Mouse (Mus musculus): Measurements from ENCODE around the gene Ice2. TPM values are rescaled to one million over a fixed set of nuclear protein-coding genes. Genes with fewer than 3 reads are reported as not detected.
A peak's percentile ranks its signal among the peaks of the same experiment; 100 is the strongest.

The Ice2 gene
- polyA plus RNA-seq (2012; rRNA removed) (2.4 and 4.0 TPM in 2 replicates), polyA plus RNA-seq (2014; fragmentation: Nextera tagmentation; extraction: Ambion mirVana) (6.7 and 6.8 TPM in 2 replicates)

DNA sequence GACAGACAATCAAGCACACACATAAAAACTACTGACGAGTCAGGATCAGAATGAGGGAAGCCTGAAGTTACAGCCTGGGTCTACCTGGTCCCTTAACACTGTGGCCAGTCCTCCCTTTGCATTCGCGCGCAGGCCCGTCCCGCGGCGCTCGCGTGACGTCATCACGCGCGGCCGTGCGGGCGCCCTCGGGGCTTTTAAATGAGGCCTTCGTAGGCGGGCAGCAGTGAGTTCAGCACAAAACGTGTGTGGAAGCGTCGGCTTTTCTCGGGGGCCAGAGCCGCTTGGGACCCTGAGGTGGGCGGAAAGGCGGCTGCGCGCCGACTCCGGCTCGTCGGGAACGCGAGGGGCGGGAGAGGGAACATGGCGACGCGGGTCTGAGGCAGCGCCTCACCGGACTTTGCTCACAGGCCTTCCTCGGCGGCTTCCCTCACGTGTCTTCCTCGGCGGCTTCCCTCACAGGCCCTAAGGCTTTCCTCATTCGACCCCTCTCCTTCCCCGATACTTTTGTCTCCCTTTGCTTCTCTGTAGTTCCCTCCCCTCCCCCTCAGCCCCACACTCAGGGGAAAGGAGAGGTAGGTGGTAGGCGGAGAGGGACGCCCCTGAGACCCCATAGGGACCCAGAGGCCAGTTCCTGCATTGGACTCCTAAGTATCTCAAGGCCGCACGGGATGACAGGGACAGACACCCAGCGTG lies at the start of gene Ice2:
Gene Ice2, plus strand, starts transcription at position 147 of the 693 bp plus-strand sequence.
- DNase-seq (ENCODE audit: low read depth in 3 of 3, low spot score in 3 of 3) (peak; percentile 60 to 62 (median 60)), ATAC-seq (ENCODE audit: insufficient read depth) (peak; percentile 85)
- no peaks in the 10 kb centered on the region for H3K36me3 ChIP-seq (replicated peaks; ENCODE audit: control insufficient read depth, insufficient read depth, low read depth)
- WGBS (ENCODE audit: insufficient replicate concordance) = under 1% methylated on average over 53 of the region's 53 CpGs
- H3K9ac ChIP-seq (replicated peaks) = peak within 1 kb of the TSS; percentile 86
- no peaks in the 10 kb centered on the region for H3K27me3 ChIP-seq (ENCODE audit: control insufficient read depth, insufficient read depth, low read length)
- H3K9me3 ChIP-seq (ENCODE audit: control insufficient read depth, low read length) = no peaks in the 10 kb centered on the region
- peak within 1 kb of the TSS; percentile 84 for H3K4me3 ChIP-seq (ENCODE audit: insufficient read depth in 1 of 2, low read depth in 2 of 2, low read length in 2 of 2)
- H3K4me1 ChIP-seq (replicated peaks; ENCODE audit: control insufficient read depth in 2 of 2, insufficient read depth in 2 of 2, low read length in 1 of 2) = peaks cover 0 to 8% of the 10 kb centered on the region in 2 experiments
- peak within 1 kb of the TSS; percentile 66 for H3K27ac ChIP-seq
- no peak for TF ChIP-seq CTCF (IDR thresholded peaks at IDR 0.05; ENCODE audit: low read depth)
- no peak for TF ChIP-seq EP300 (IDR thresholded peaks at IDR 0.05; ENCODE audit: low read depth)
- H3K4me2 ChIP-seq (ENCODE audit: low read depth) = peak within 1 kb of the TSS; percentile 96

DNA sequence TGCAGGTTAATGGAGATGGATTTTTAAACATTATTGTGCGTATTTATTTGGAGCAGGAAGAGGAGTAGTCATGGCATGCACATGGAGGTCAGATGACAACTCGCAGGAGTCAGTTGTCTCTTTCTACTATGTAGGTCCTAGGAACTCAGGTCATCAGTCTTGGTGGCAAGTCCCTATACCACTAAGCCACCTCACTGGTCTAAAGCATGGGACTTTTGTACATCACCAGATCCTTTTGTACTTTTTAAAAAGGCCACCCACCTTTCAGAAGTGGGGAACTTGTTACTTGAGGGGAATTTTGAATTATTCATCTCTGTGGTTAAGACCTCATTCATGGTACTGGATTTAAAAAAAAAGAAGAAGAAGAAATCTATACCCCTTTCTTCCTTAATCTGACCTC lies 48.2 kb upstream of the Ice2 start:
- Histone ChIP-seq H3K27me3 (ENCODE audit: control insufficient read depth, insufficient read depth, low read length) (no peaks in the 10 kb centered on the region), H3K9ac (replicated peaks) (no peak overlapping the region), H3K27ac (no peak overlapping the region), H3K36me3 (replicated peaks; ENCODE audit: control insufficient read depth, insufficient read depth, low read depth) (no peaks in the 10 kb centered on the region), H3K4me3 (ENCODE audit: insufficient read depth in 1 of 2, low read depth in 2 of 2, low read length in 2 of 2) (no peak overlapping the region), H3K4me2 (ENCODE audit: low read depth) (no peak overlapping the region), H3K9me3 (ENCODE audit: control insufficient read depth, low read length) (no peaks in the 10 kb centered on the region), H3K4me1 (replicated peaks; ENCODE audit: control insufficient read depth in 2 of 2, insufficient read depth in 2 of 2, low read length in 1 of 2) (peaks cover 0 to 3% of the 10 kb centered on the region in 2 experiments; a peak in 1 of 4 replicates)
- no peak for TF ChIP-seq EP300 (IDR thresholded peaks at IDR 0.05; ENCODE audit: low read depth)
- no peak for TF ChIP-seq CTCF (IDR thresholded peaks at IDR 0.05; ENCODE audit: low read depth)
- 66% methylated on average over 2 of the region's 2 CpGs for WGBS (ENCODE audit: insufficient replicate concordance)
- ATAC-seq (ENCODE audit: insufficient read depth) (no peak), DNase-seq (ENCODE audit: low read depth in 3 of 3, low spot score in 3 of 3) (no peak)

DNA sequence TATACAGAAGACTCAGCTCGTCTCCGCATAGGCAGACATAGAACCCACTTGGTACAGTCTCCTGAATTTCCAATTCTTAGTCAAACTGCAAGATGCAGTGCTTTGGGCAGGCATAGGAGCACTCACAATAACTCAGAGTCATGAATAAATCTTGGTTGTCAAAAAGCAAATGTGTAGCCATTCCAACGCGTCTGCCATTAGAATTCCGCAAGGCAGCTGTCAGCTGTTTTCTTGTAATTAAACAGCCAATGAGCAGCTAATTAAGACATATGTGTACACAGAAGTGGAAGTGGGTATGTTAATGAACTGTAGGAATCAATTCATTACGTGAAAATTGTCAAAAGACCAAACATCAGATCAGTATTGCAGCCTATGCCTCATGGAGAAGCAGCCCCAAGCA lies 43.5 kb upstream of the Ice2 start:
- Histone ChIP-seq H3K4me2 (ENCODE audit: low read depth) (no peak overlapping the region), H3K4me3 (ENCODE audit: insufficient read depth in 1 of 2, low read depth in 2 of 2, low read length in 2 of 2) (no peak overlapping the region), H3K36me3 (replicated peaks; ENCODE audit: control insufficient read depth, insufficient read depth, low read depth) (no peaks in the 10 kb centered on the region), H3K27me3 (ENCODE audit: control insufficient read depth, insufficient read depth, low read length) (no peaks in the 10 kb centered on the region), H3K27ac (no peak overlapping the region), H3K9me3 (ENCODE audit: control insufficient read depth, low read length) (no peaks in the 10 kb centered on the region), H3K4me1 (replicated peaks; ENCODE audit: control insufficient read depth in 2 of 2, insufficient read depth in 2 of 2, low read length in 1 of 2) (no peaks in the 10 kb centered on the region), H3K9ac (replicated peaks) (no peak overlapping the region)
- DNase-seq (ENCODE audit: low read depth in 3 of 3, low spot score in 3 of 3) (no peak), ATAC-seq (ENCODE audit: insufficient read depth) (no peak)
- WGBS (ENCODE audit: insufficient replicate concordance) = 74% methylated on average over 6 of the region's 6 CpGs
- TF ChIP-seq CTCF (IDR thresholded peaks at IDR 0.05; ENCODE audit: low read depth) (no peak), EP300 (IDR thresholded peaks at IDR 0.05; ENCODE audit: low read depth) (no peak)

DNA sequence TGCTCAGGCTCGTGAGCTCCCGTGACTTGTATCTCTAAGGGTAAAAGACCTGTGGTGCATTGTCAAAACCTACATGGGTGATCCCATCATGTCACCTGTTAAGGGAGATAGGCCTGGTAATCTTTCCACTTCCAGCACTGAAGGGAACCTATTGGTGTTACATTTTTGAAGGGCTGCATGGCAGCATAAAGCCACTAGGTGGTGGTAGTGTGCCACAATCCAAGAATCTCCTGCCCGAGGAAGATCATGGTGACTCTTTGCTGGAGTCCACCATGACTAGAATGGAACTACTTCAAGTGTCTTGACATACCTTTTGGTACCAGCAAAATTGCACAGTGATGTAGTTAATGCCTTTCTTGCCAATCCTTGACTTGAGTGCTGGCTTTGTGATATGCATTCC lies 39.9 kb upstream of the Ice2 start:
- no peaks in the 10 kb centered on the region for H3K9me3 ChIP-seq (ENCODE audit: control insufficient read depth, low read length)
- no peaks in the 10 kb centered on the region for H3K27me3 ChIP-seq (ENCODE audit: control insufficient read depth, insufficient read depth, low read length)
- TF ChIP-seq CTCF (IDR thresholded peaks at IDR 0.05; ENCODE audit: low read depth) (peak; percentile 85), EP300 (IDR thresholded peaks at IDR 0.05; ENCODE audit: low read depth) (no peak)
- H3K4me3 ChIP-seq (ENCODE audit: insufficient read depth in 1 of 2, low read depth in 2 of 2, low read length in 2 of 2) = no peak overlapping the region
- H3K4me1 ChIP-seq (replicated peaks; ENCODE audit: control insufficient read depth in 2 of 2, insufficient read depth in 2 of 2, low read length in 1 of 2) = no peaks in the 10 kb centered on the region
- ATAC-seq (ENCODE audit: insufficient read depth) (no peak), DNase-seq (ENCODE audit: low read depth in 3 of 3, low spot score in 3 of 3) (peak in 1 of 3 experiments; percentile 22)
- H3K4me2 ChIP-seq (ENCODE audit: low read depth) = no peak overlapping the region
- H3K36me3 ChIP-seq (replicated peaks; ENCODE audit: control insufficient read depth, insufficient read depth, low read depth) = no peaks in the 10 kb centered on the region
- WGBS (ENCODE audit: insufficient replicate concordance) = 23% methylated on average over 3 of the region's 3 CpGs
- H3K27ac ChIP-seq = no peak overlapping the region
- no peak overlapping the region for H3K9ac ChIP-seq (replicated peaks)

DNA sequence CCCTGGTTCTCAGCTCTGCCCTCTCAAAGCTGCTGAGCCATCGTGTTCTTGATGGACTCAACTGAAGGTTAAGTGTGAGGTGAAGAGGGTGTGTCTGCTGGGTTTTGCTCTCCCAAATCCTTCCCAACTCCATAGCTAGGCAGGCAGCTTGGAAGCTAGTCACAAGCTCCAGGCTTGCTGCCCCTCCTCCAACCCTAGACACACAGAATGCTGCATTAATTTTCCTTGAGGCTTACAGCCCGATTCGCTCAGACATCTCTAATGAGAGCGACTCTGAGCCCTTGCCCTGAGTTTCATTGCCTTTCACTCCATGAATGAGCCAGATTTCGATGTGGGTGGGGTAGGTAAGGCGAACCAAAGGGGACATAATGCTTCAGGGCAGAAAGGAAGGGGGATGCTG lies 38.9 kb upstream of the Ice2 start:
- 62% methylated on average over 6 of the region's 6 CpGs for WGBS (ENCODE audit: insufficient replicate concordance)
- H3K36me3 ChIP-seq (replicated peaks; ENCODE audit: control insufficient read depth, insufficient read depth, low read depth) = no peaks in the 10 kb centered on the region
- no peaks in the 10 kb centered on the region for H3K27me3 ChIP-seq (ENCODE audit: control insufficient read depth, insufficient read depth, low read length)

More for the DNA sequence above, 38.9 kb upstream of the Ice2 start:
- H3K9ac ChIP-seq (replicated peaks) = no peak overlapping the region
- H3K4me2 ChIP-seq (ENCODE audit: low read depth) = no peak overlapping the region
- TF ChIP-seq CTCF (IDR thresholded peaks at IDR 0.05; ENCODE audit: low read depth) (no peak), EP300 (IDR thresholded peaks at IDR 0.05; ENCODE audit: low read depth) (no peak)
- H3K27ac ChIP-seq = no peak overlapping the region
- no peak for ATAC-seq (ENCODE audit: insufficient read depth)
- H3K4me3 ChIP-seq (ENCODE audit: insufficient read depth in 1 of 2, low read depth in 2 of 2, low read length in 2 of 2) = no peak overlapping the region
- no peaks in the 10 kb centered on the region for H3K4me1 ChIP-seq (replicated peaks; ENCODE audit: control insufficient read depth in 2 of 2, insufficient read depth in 2 of 2, low read length in 1 of 2)
- DNase-seq (ENCODE audit: low read depth in 3 of 3, low spot score in 3 of 3) = no peak
- H3K9me3 ChIP-seq (ENCODE audit: control insufficient read depth, low read length) = no peaks in the 10 kb centered on the region

Measured in liver, embryonic 14.5 days (tissue).